Mouse (Mus musculus) G1E (cell line): Measurements from ENCODE around the gene Atoh7.

Experiments used
- CTCF ChIP-seq: IDR thresholded peaks from 2 replicates; pipeline ENCODE4 v1.5.1; 2012; ENCODE audit warnings: low read depth, low read length, inconsistent platforms, mixed read lengths
- GATA1 ChIP-seq: IDR thresholded peaks from 2 replicates; pipeline ENCODE4 v1.6.1; 2012; ENCODE audit warnings: borderline replicate concordance, low read length, inconsistent platforms, mixed read lengths
- GATA2 ChIP-seq: IDR thresholded peaks from 2 replicates; pipeline ENCODE4 v1.6.1; 2012; ENCODE audit warnings: low read depth, low read length, inconsistent platforms, borderline replicate concordance
- TAL1 ChIP-seq: conservative IDR thresholded peaks from 2 replicates; pipeline ENCODE4 v1.6.1; 2012; ENCODE audit warnings: low read depth, low read length, inconsistent platforms, mixed read lengths

DNA sequence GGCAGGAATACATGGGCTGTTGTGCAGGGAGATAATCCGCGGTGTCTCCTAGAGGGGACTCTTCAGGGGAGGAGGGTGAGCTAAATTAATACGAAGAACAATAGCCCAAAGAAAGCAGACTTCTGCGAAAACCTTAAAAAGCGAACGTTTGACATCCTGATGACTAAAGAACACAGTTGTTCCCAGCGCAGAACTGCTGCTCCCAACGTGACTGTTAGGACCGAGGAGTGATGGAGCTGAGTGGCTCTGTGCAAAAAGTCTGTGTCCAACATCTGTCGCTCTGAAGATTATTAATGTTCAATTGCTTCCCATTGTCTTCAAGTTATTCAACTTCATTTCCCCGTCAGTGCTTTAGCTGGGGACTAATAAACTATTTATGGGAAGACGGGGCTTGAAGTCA, 1.3 kb upstream of the Atoh7 start:
- TF ChIP-seq CTCF, result no peak
- TF ChIP-seq GATA2, result no peak
- TF ChIP-seq GATA1, result no peak
- TF ChIP-seq TAL1, result no peak
